Mouse (Mus musculus) heart, embryonic 14.5 days (tissue): ENCODE data around the gene Tex48. TPM values are rescaled to one million over a fixed set of nuclear protein-coding genes. Genes with fewer than 3 reads are reported as not detected.

Experiments
- ATAC-seq: fragments of 200-750 bp; cut with Nextera tagmentation; 2 replicates; pipeline ENCODE4 v1.8.0; 2017; ENCODE audit warnings: low read depth, moderate TSS enrichment; ENCODE audit not compliant: insufficient number of reproducible peaks, insufficient read depth, low FRiP score
- H3K27ac ChIP-seq, 2 experiments: fragments of 200-500 bp in 1 of 2; fragments of 300-500 bp in 1 of 2; sonication (generic) in 1 of 2; replicated peaks in 1 of 2; 2 replicates each; pipeline ENCODE4 v1.5.1; 2012 to 2014; ENCODE audit warnings: low read depth in 2 of 2, low read length in 2 of 2, control low read depth in 1 of 2, mild to moderate bottlenecking in 1 of 2, mixed read lengths in 1 of 2; ENCODE audit not compliant: control insufficient read depth in 1 of 2, insufficient read depth in 1 of 2
- H3K27me3 ChIP-seq: fragments of 300-500 bp; sonication (generic); 2 replicates; pipeline ENCODE4 v1.6.1; 2014; ENCODE audit warnings: mild to moderate bottlenecking, low read length, control low read depth; ENCODE audit not compliant: control insufficient read depth, insufficient read depth
- H3K36me3 ChIP-seq: fragments of 300-500 bp; sonication (generic); 2 replicates; pipeline ENCODE4 v1.6.1; 2014; ENCODE audit warnings: mild to moderate bottlenecking, control low read depth, low read length, mixed read lengths; ENCODE audit not compliant: control insufficient read depth, insufficient read depth
- H3K4me1 ChIP-seq, 2 experiments: fragments of 200-500 bp in 1 of 2; fragments of 300-500 bp in 1 of 2; sonication (generic) in 1 of 2; 2 replicates each; pipeline ENCODE4 v1.6.1; 2012 to 2014; ENCODE audit warnings: low read length in 2 of 2, control low read depth in 1 of 2, mixed read lengths in 1 of 2; ENCODE audit not compliant: control insufficient read depth in 2 of 2, insufficient read depth in 2 of 2
- H3K4me2 ChIP-seq: fragments of 300-500 bp; sonication (generic); 2 replicates; pipeline ENCODE4 v1.6.1; 2014; ENCODE audit warnings: mild to moderate bottlenecking, low read length
- H3K4me3 ChIP-seq, 2 experiments: fragments of 200-500 bp in 1 of 2; fragments of 300-500 bp in 1 of 2; sonication (generic) in 1 of 2; 2 replicates each; pipeline ENCODE4 v1.5.1; 2012 to 2014; ENCODE audit warnings: low read length in 2 of 2, mild to moderate bottlenecking in 2 of 2, control low read depth in 1 of 2, low read depth in 1 of 2, moderate library complexity in 1 of 2; ENCODE audit not compliant: control insufficient read depth in 1 of 2, insufficient read depth in 1 of 2
- H3K9ac ChIP-seq: fragments of 300-500 bp; sonication (generic); 2 replicates; pipeline ENCODE4 v1.6.1; 2014; ENCODE audit warnings: mild to moderate bottlenecking, low read length
- H3K9me3 ChIP-seq: fragments of 300-500 bp; sonication (generic); 2 replicates; pipeline ENCODE4 v1.6.1; 2016; ENCODE audit warnings: low read length, control low read depth; ENCODE audit not compliant: control insufficient read depth
- WGBS: fragments of 180-500 bp; shearing (Covaris S2); extraction: QIAGEN DNeasy Blood & Tissue Kit; methylation state at CpG from one replicate; pipeline ENCODE4 v1.1.7; 2014; 5-methylcytosine and 5-hydroxymethylcytosine counted together
- polyA plus RNA-seq: library from polyadenylated mRNA; unstranded; fragments of >200 nt; fragmentation: Nextera tagmentation; extraction: Ambion mirVana; gene quantifications from 2 replicates; pipeline ENCODE4 v1.2.1, GENCODE M21; 2014

The Tex48 gene
- polyA plus RNA-seq, 1 experiment from 2014 or later: not detected

DNA sequence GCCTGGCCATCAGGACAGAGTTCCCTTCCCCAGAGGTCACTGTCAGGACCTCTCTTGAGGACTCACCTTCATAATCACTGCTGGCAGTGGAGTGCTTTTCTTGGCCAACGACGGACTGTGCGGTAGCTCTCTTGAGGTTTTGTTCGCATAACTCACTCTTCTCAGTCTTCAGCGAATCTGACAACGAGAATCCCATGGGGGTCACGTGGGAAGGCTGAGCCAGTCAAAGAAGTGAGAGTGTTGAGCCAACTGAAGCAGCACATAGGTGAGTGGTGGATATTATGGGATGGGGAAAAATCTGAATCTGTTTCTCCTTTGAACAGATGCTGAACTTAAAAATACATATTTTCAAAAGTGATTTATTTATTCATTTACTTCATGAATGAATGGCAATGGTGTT lies 13.8 kb downstream of the Tex48 start:
- no peak overlapping the region for H3K27ac ChIP-seq
- 74% methylated on average over 7 of the region's 7 CpGs for WGBS
- no peaks in the 10 kb centered on the region for H3K36me3 ChIP-seq
- ATAC-seq: no peak
- no peak overlapping the region for H3K4me2 ChIP-seq
- H3K9ac ChIP-seq: no peak overlapping the region
- no peak overlapping the region for H3K4me3 ChIP-seq
- H3K4me1 ChIP-seq: peaks cover 0 to 9% of the 10 kb centered on the region in 2 experiments; a peak in 3 of 4 replicates
- H3K27me3 ChIP-seq: no peaks in the 10 kb centered on the region
- H3K9me3 ChIP-seq: no peaks in the 10 kb centered on the region

DNA sequence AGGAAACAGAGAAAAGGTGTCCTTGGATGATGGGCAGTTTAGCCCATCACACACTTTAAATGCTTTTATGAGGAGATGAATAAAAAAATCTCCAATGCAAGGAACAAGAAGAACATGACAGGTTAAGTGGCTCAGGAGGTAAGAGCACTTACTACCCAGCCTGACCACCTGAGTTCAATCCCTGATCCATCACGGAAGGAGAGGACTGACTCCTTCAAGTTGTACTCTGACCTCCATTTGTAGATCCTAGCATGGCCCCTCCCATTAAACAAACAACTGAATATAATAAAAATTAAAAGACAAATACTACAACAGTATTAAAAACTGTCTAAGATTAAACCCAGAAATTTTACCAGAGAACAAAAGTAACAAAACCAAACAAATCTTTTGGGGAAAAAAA lies 16.3 kb downstream of the Tex48 start:
- H3K4me3 ChIP-seq: no peak overlapping the region
- peak overlapping the region; percentile 9 to 70; a peak in 1 of 4 replicates for H3K27ac ChIP-seq
- no peaks in the 10 kb centered on the region for H3K9me3 ChIP-seq
- no peaks in the 10 kb centered on the region for H3K27me3 ChIP-seq
- H3K36me3 ChIP-seq: no peaks in the 10 kb centered on the region
- no peak overlapping the region for H3K4me2 ChIP-seq
- 72% methylated on average over 1 of the region's 1 CpGs for WGBS
- ATAC-seq: no peak
- H3K9ac ChIP-seq: no peak overlapping the region
- peaks cover 0 to 9% of the 10 kb centered on the region in 2 experiments; a peak in 3 of 4 replicates for H3K4me1 ChIP-seq

GRCm38 (mm10) chr4:63605545-63605944 lies 16.7 kb downstream of the Tex48 start:
- Histone ChIP-seq H3K4me1 (peaks cover 0 to 9% of the 10 kb centered on the region in 2 experiments; a peak in 3 of 4 replicates), H3K27ac (peak overlapping the region; percentile 54 to 70), H3K27me3 (no peaks in the 10 kb centered on the region), H3K4me3 (no peak overlapping the region), H3K9ac (no peak overlapping the region), H3K4me2 (no peak overlapping the region), H3K36me3 (no peaks in the 10 kb centered on the region), H3K9me3 (no peaks in the 10 kb centered on the region)
- peak; percentile 56 for ATAC-seq
- 38% methylated on average over 3 of the region's 3 CpGs for WGBS

DNA sequence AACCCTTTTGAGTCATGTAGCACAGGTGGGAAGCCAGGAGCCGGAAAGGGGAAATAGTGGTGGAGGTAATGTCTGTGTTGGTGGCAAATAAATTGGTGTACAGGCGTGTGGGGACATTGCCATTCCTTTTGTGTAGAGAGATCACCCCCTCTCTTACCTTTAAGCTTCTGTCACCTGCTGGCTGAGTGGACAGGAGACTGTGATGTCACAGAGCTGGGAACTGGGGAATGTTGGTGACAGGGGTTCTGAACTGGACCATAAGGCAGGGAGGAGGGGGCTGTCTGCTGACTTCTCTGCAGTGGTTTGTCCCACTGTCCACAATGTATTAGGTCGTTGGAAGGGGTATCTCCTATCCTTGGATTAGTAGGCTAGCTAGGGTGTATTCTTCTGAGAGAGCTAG lies 17.3 kb downstream of the Tex48 start, which contains the start of gene Gm11213:
Gene Gm11213 (minus strand): TSS at position 317 of the 400 bp plus-strand sequence.
- Histone ChIP-seq H3K9me3 (no peaks in the 10 kb centered on the region), H3K27ac (peak within 1 kb of the TSS; percentile 54 to 70), H3K36me3 (no peaks in the 10 kb centered on the region), H3K27me3 (no peaks in the 10 kb centered on the region), H3K4me3 (no peak within 1 kb of the TSS), H3K4me1 (peaks cover 0 to 9% of the 10 kb centered on the region in 2 experiments; a peak in 3 of 4 replicates), H3K9ac (no peak within 1 kb of the TSS), H3K4me2 (no peak within 1 kb of the TSS)
- WGBS: 67% methylated on average over 3 of the region's 3 CpGs
- ATAC-seq: no peak

- no peaks in the 10 kb centered on the region for H3K27me3 ChIP-seq
- ATAC-seq: no peak
- no peaks in the 10 kb centered on the region for H3K36me3 ChIP-seq
- H3K9me3 ChIP-seq: no peaks in the 10 kb centered on the region; the same call in 1 of the 2 replicates
- no peak overlapping the region for H3K27ac ChIP-seq
- no peak overlapping the region for H3K4me2 ChIP-seq
- H3K4me1 ChIP-seq: peaks cover 0 to 9% of the 10 kb centered on the region in 2 experiments; a peak in 3 of 4 replicates
- no peak overlapping the region for H3K9ac ChIP-seq
- no peak overlapping the region for H3K4me3 ChIP-seq
Observed at GRCm38 (mm10) chr4:63601263-63601662, 21.0 kb downstream of the Tex48 start.

GRCm38 (mm10) chr4:63600786-63601185 lies 21.4 kb downstream of the Tex48 start:
- Histone ChIP-seq H3K27ac (no peak overlapping the region), H3K27me3 (no peaks in the 10 kb centered on the region), H3K36me3 (no peaks in the 10 kb centered on the region), H3K9me3 (no peaks in the 10 kb centered on the region; the same call in 1 of the 2 replicates), H3K9ac (no peak overlapping the region), H3K4me3 (no peak overlapping the region), H3K4me2 (no peak overlapping the region), H3K4me1 (peaks cover 0 to 9% of the 10 kb centered on the region in 2 experiments; a peak in 3 of 4 replicates)
- ATAC-seq: no peak
- 84% methylated on average over 6 of the region's 6 CpGs for WGBS

DNA sequence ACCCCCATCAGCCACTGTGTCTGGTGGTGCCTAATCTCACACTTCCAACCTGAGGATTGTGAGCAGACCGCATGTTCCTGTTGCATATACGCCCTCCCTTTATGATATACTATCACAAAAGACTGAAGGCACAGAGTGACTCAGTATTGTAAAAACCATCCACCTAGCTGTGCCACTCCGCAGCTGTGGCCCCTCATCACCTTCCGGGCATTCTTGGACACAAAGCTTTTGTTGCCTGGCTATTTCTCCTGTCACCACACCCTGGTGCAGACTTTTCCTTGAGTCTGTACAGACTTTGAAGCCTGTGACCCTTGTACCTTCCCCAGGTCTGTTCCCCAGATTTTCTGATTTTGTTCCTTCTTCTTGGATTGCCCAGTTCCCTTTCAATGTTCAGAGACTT lies 26.2 kb downstream of the Tex48 start:
- no peak overlapping the region for H3K27ac ChIP-seq
- H3K9ac ChIP-seq: no peak overlapping the region
- peaks cover 11 to 12% of the 10 kb centered on the region in 2 experiments for H3K4me1 ChIP-seq
- no peaks in the 10 kb centered on the region for H3K27me3 ChIP-seq
- no peaks in the 10 kb centered on the region; the same call in 1 of the 2 replicates for H3K9me3 ChIP-seq
- H3K4me3 ChIP-seq: no peak overlapping the region
- 87% methylated on average over 4 of the region's 4 CpGs for WGBS
- no peak for ATAC-seq
- no peak overlapping the region for H3K4me2 ChIP-seq
- H3K36me3 ChIP-seq: no peaks in the 10 kb centered on the region

DNA sequence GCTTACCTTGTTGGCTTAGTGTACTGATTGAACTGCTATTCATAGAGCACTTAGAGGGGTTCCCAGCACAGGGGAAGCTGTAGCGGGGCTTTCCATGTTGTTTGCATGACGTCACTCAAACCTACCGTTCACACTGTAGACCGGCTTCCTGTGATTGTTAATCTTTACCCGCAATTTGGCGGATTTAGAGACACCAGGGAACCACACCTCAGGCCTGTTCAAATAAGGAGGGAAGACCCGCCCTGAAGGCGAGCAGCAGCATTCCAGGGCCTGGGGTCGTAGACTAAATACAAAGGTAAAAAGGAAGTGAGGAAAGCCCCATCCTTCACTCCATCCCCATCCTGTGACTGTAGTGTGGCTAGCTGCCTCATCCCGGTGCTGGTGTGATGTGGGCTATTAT lies 27.0 kb downstream of the Tex48 start:
- peaks cover 11 to 12% of the 10 kb centered on the region in 2 experiments for H3K4me1 ChIP-seq
- WGBS: 58% methylated on average over 10 of the region's 10 CpGs
- no peak overlapping the region for H3K4me3 ChIP-seq
- H3K36me3 ChIP-seq: no peaks in the 10 kb centered on the region
- no peak for ATAC-seq
- H3K4me2 ChIP-seq: no peak overlapping the region
- peak overlapping the region in 1 of 2 experiments; percentile 44; a peak in 1 of 4 replicates for H3K27ac ChIP-seq
- H3K9me3 ChIP-seq: no peaks in the 10 kb centered on the region; the same call in 1 of the 2 replicates
- H3K27me3 ChIP-seq: no peaks in the 10 kb centered on the region
- no peak overlapping the region for H3K9ac ChIP-seq
